Mouse (Mus musculus): ENCODE measurements at regions not wholly inside any gene's neighbourhood (a gene's known extent, or its start where the extent isn't known, plus 50 kb on each side); places are given as distances from the start of the nearest gene placed in this dataset.

- 74% methylated on average over 4 of the region's 4 CpGs for WGBS
- Histone ChIP-seq H3K36me3 (ENCODE audit: control insufficient read depth, insufficient read depth, low read length) (no peaks in the 10 kb centered on the region), H3K27ac (ENCODE audit: low read depth, low read length) (no peak overlapping the region), H3K4me3 (ENCODE audit: low read length) (no peak overlapping the region), H3K27me3 (ENCODE audit: control insufficient read depth, insufficient read depth, low read length) (no peaks in the 10 kb centered on the region), H3K9me3 (ENCODE audit: control insufficient read depth, low read length) (no peaks in the 10 kb centered on the region), H3K4me2 (replicated peaks; ENCODE audit: low read depth, low read length) (no peak overlapping the region), H3K9ac (ENCODE audit: low read depth, low read length) (no peak overlapping the region; the same call in 1 of the 2 replicates), H3K4me1 (ENCODE audit: control insufficient read depth, insufficient read depth, low read length) (peaks cover 19% of the 10 kb centered on the region)
- no peak for ATAC-seq (ENCODE audit: low FRiP score, low TSS enrichment)
These were observed 103.9 kb upstream of the Gm9887 start for GRCm38 (mm10) chr12:69476131-69476530.

GRCm38 (mm10) chr12:69474916-69475661, 102.8 kb upstream of the Gm9887 start:
- Histone ChIP-seq H3K4me3 (ENCODE audit: low read length) (no peak overlapping the region), H3K9ac (ENCODE audit: low read depth, low read length) (peak overlapping the region; percentile 37; the same call in 1 of the 2 replicates), H3K4me2 (replicated peaks; ENCODE audit: low read depth, low read length) (no peak overlapping the region), H3K9me3 (ENCODE audit: control insufficient read depth, low read length) (no peaks in the 10 kb centered on the region), H3K27me3 (ENCODE audit: control insufficient read depth, insufficient read depth, low read length) (no peaks in the 10 kb centered on the region), H3K27ac (ENCODE audit: low read depth, low read length) (no peak overlapping the region), H3K36me3 (ENCODE audit: control insufficient read depth, insufficient read depth, low read length) (no peaks in the 10 kb centered on the region), H3K4me1 (ENCODE audit: control insufficient read depth, insufficient read depth, low read length) (peaks cover 19% of the 10 kb centered on the region)
- ATAC-seq (ENCODE audit: low FRiP score, low TSS enrichment) = peak; percentile 68
- WGBS = 56% methylated on average over 17 of the region's 17 CpGs

- Histone ChIP-seq H3K4me1 (ENCODE audit: control insufficient read depth, insufficient read depth, low read length) (peaks cover 19% of the 10 kb centered on the region), H3K36me3 (ENCODE audit: control insufficient read depth, insufficient read depth, low read length) (no peaks in the 10 kb centered on the region), H3K9me3 (ENCODE audit: control insufficient read depth, low read length) (no peaks in the 10 kb centered on the region), H3K4me3 (ENCODE audit: low read length) (no peak overlapping the region), H3K27me3 (ENCODE audit: control insufficient read depth, insufficient read depth, low read length) (no peaks in the 10 kb centered on the region), H3K27ac (ENCODE audit: low read depth, low read length) (peak overlapping the region; percentile 48; the same call in 1 of the 2 replicates), H3K9ac (ENCODE audit: low read depth, low read length) (peak overlapping the region; percentile 37; the same call in 1 of the 2 replicates), H3K4me2 (replicated peaks; ENCODE audit: low read depth, low read length) (no peak overlapping the region; the same call in 1 of the 2 replicates)
- 17% methylated on average over 14 of the region's 14 CpGs for WGBS
- peak; percentile 77 for ATAC-seq (ENCODE audit: low FRiP score, low TSS enrichment)
These were observed 102.1 kb upstream of the Gm9887 start for GRCm38 (mm10) chr12:69474141-69474915.

GRCm38 (mm10) chr12:69473379-69474057, 101.3 kb upstream of the Gm9887 start:
- Histone ChIP-seq H3K36me3 (ENCODE audit: control insufficient read depth, insufficient read depth, low read length) (no peaks in the 10 kb centered on the region), H3K4me3 (ENCODE audit: low read length) (no peak overlapping the region), H3K4me1 (ENCODE audit: control insufficient read depth, insufficient read depth, low read length) (peaks cover 19% of the 10 kb centered on the region), H3K9me3 (ENCODE audit: control insufficient read depth, low read length) (no peaks in the 10 kb centered on the region), H3K27me3 (ENCODE audit: control insufficient read depth, insufficient read depth, low read length) (no peaks in the 10 kb centered on the region), H3K4me2 (replicated peaks; ENCODE audit: low read depth, low read length) (no peak overlapping the region), H3K27ac (ENCODE audit: low read depth, low read length) (peak overlapping the region; percentile 48; the same call in 1 of the 2 replicates), H3K9ac (ENCODE audit: low read depth, low read length) (no peak overlapping the region)
- 71% methylated on average over 13 of the region's 13 CpGs for WGBS
- ATAC-seq (ENCODE audit: low FRiP score, low TSS enrichment) = no peak

DNA sequence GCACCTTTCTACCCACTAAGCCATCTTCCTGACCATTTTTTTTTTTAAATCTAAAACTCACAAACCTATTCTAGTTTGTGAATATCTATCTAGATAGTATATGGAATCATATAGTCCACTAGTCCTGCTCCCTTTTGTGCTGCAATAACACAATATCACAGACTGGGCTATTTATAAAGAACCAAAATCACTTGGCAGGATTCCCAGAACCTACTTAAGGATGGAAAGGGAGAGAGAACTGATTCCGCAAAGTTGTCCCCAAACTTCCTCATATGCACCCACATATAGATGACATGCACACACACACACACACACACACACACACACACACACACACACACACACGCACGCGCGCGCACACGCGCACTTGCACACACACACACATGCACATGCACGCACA, 100.7 kb upstream of the Gm9887 start:
- H3K27me3 ChIP-seq (ENCODE audit: control insufficient read depth, insufficient read depth, low read length) = no peaks in the 10 kb centered on the region
- H3K36me3 ChIP-seq (ENCODE audit: control insufficient read depth, insufficient read depth, low read length) = no peaks in the 10 kb centered on the region
- H3K9ac ChIP-seq (ENCODE audit: low read depth, low read length) = no peak overlapping the region
- no peak for ATAC-seq (ENCODE audit: low FRiP score, low TSS enrichment)
- H3K4me1 ChIP-seq (ENCODE audit: control insufficient read depth, insufficient read depth, low read length) = peaks cover 19% of the 10 kb centered on the region
- no peak overlapping the region for H3K27ac ChIP-seq (ENCODE audit: low read depth, low read length)
- no peak overlapping the region for H3K4me2 ChIP-seq (replicated peaks; ENCODE audit: low read depth, low read length)
- no peak overlapping the region for H3K4me3 ChIP-seq (ENCODE audit: low read length)
- no peaks in the 10 kb centered on the region for H3K9me3 ChIP-seq (ENCODE audit: control insufficient read depth, low read length)
- 90% methylated on average over 9 of the region's 9 CpGs for WGBS

DNA sequence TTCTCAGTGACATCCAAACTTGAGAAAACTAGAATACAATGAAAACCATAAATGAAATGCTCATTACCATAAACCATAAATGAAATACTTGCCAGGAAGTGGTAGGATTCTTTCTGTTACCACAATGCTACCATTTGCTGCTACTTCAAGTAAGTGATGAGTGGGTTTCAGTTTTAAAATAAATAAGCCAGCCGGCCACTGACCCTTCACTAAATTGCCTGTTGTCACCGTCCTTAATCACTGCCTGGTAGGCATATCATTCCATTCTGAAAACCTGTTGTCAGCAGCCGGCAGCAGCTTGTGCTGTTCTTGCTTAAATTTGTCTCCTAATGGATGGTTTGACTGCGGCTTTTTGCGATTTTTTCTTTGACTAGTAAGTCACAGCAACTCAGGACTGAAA, 99.6 kb upstream of the Gm9887 start:
- Histone ChIP-seq H3K27ac (ENCODE audit: low read depth, low read length) (no peak overlapping the region), H3K9me3 (ENCODE audit: control insufficient read depth, low read length) (no peaks in the 10 kb centered on the region), H3K9ac (ENCODE audit: low read depth, low read length) (no peak overlapping the region), H3K4me1 (ENCODE audit: control insufficient read depth, insufficient read depth, low read length) (peaks cover 17% of the 10 kb centered on the region), H3K27me3 (ENCODE audit: control insufficient read depth, insufficient read depth, low read length) (no peaks in the 10 kb centered on the region), H3K4me3 (ENCODE audit: low read length) (no peak overlapping the region), H3K4me2 (replicated peaks; ENCODE audit: low read depth, low read length) (no peak overlapping the region), H3K36me3 (ENCODE audit: control insufficient read depth, insufficient read depth, low read length) (no peaks in the 10 kb centered on the region)
- 39% methylated on average over 5 of the region's 5 CpGs for WGBS
- ATAC-seq (ENCODE audit: low FRiP score, low TSS enrichment) = no peak

DNA sequence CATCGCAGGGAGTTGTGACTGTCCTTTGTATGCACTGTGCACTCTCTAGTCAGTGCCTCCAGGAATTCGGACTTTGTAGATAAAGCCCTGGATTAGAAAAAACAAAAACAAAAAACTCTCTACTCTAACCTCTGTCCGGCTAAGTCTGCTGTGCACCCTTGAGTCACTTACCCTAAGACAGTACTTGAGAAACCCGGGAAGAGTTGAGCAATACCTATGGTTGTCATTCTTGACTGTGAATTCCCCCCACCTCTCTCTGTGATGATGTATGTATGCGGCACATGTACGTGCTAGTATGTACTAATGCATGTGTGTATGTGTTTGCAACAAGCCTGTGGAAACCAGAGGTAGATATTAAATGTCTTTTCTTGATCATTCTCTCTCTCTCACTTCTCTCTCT, 96.7 kb upstream of the Gm9887 start:
- Histone ChIP-seq H3K27me3 (ENCODE audit: control insufficient read depth, insufficient read depth, low read length) (no peaks in the 10 kb centered on the region), H3K4me2 (replicated peaks; ENCODE audit: low read depth, low read length) (no peak overlapping the region), H3K9me3 (ENCODE audit: control insufficient read depth, low read length) (no peaks in the 10 kb centered on the region), H3K27ac (ENCODE audit: low read depth, low read length) (no peak overlapping the region), H3K4me3 (ENCODE audit: low read length) (no peak overlapping the region), H3K9ac (ENCODE audit: low read depth, low read length) (no peak overlapping the region), H3K36me3 (ENCODE audit: control insufficient read depth, insufficient read depth, low read length) (no peaks in the 10 kb centered on the region), H3K4me1 (ENCODE audit: control insufficient read depth, insufficient read depth, low read length) (peaks cover 4% of the 10 kb centered on the region)
- 82% methylated on average over 6 of the region's 6 CpGs for WGBS
- no peak for ATAC-seq (ENCODE audit: low FRiP score, low TSS enrichment)

DNA sequence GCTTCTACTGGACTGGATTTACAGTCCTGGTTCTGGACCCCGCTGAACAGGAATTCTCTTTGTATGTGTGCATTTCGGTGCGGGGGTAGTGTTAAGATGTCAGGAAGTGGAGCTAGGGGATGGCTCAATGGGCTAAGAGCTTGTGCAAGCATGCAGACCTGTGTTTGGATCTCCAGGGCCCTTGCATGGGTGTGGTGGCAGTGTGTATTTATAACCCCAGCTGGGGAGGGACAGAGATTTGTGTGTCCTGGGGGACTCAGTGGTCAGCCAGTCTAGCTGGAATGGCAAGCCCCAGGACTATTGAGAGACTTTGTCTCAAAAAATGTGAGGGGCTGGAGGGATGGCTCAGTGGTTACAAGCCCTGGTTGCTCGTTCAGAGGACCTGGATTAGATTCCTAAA, 95.1 kb upstream of the Gm9887 start:
- Histone ChIP-seq H3K4me3 (ENCODE audit: low read length) (no peak overlapping the region), H3K27me3 (ENCODE audit: control insufficient read depth, insufficient read depth, low read length) (no peaks in the 10 kb centered on the region), H3K4me1 (ENCODE audit: control insufficient read depth, insufficient read depth, low read length) (no peaks in the 10 kb centered on the region), H3K4me2 (replicated peaks; ENCODE audit: low read depth, low read length) (no peak overlapping the region), H3K9me3 (ENCODE audit: control insufficient read depth, low read length) (no peaks in the 10 kb centered on the region), H3K36me3 (ENCODE audit: control insufficient read depth, insufficient read depth, low read length) (no peaks in the 10 kb centered on the region), H3K9ac (ENCODE audit: low read depth, low read length) (no peak overlapping the region), H3K27ac (ENCODE audit: low read depth, low read length) (no peak overlapping the region)
- WGBS = 60% methylated on average over 4 of the region's 4 CpGs
- no peak for ATAC-seq (ENCODE audit: low FRiP score, low TSS enrichment)
